Mouse (Mus musculus): ENCODE results near the gene Zfp276.

Zfp276 gene

GRCm38 (mm10) chr8:123292281-123292680 lies 38.3 kb downstream of the Zfp276 start:
- no peak for DNase-seq

- DNase-seq, result no peak
These were observed 38.8 kb downstream of the Zfp276 start for GRCm38 (mm10) chr8:123292785-123293184.

- DNase-seq, result no peak
These were observed 44.3 kb downstream of the Zfp276 start for GRCm38 (mm10) chr8:123298301-123298700.

- no peak for DNase-seq
These were observed 54.7 kb downstream of the Zfp276 start for GRCm38 (mm10) chr8:123308738-123309137.

- DNase-seq, result no peak
These were observed 63.9 kb downstream of the Zfp276 start for GRCm38 (mm10) chr8:123317781-123318466.

- DNase-seq, result peak; percentile 87
These were observed 64.5 kb downstream of the Zfp276 start, which contains the start of gene Fanca for GRCm38 (mm10) chr8:123318467-123318911. Fanca (minus strand) TSS chr8:123318576.
